Mouse (Mus musculus) CH12.LX (cell line): ENCODE measurements around the gene Dgkq. TPM values are rescaled to one million over a fixed set of nuclear protein-coding genes. Genes with fewer than 3 reads are reported as not detected.

Experiments
- DNase-seq: peaks from one replicate; pipeline ENCODE4 v3.0.0-alpha.2; 2013; ENCODE audit errors: extremely low read depth
- H3K27ac ChIP-seq: 2 replicates; pipeline ENCODE4 v1.5.1; 2012; ENCODE audit warnings: low read depth, mild to moderate bottlenecking, control low read depth, moderate library complexity; ENCODE audit not compliant: insufficient read depth
- H3K27me3 ChIP-seq: replicated peaks from 2 replicates; pipeline ENCODE3; 2012; ENCODE audit warnings: inconsistent platforms
- H3K36me3 ChIP-seq, 2 experiments: replicated peaks in 1 of 2; 2 replicates each; pipeline versions ENCODE3 to v1.6.1; 2012; ENCODE audit warnings: inconsistent platforms in 1 of 2, low read length in 1 of 2, mild to moderate bottlenecking in 1 of 2, mixed read lengths in 1 of 2, moderate library complexity in 1 of 2; ENCODE audit not compliant: control insufficient read depth in 1 of 2, insufficient read depth in 1 of 2
- H3K4me1 ChIP-seq, 2 experiments: 2 replicates each; pipeline ENCODE4 v1.6.1; 2012; ENCODE audit warnings: inconsistent platforms in 1 of 2, moderate library complexity in 1 of 2; ENCODE audit not compliant: insufficient read depth in 2 of 2, control insufficient read depth in 1 of 2
- H3K4me2 ChIP-seq: 2 replicates; pipeline ENCODE4 v1.6.1; 2012; ENCODE audit warnings: low read depth, mild to moderate bottlenecking, control low read depth; ENCODE audit not compliant: poor library complexity, insufficient read depth, severe bottlenecking
- H3K4me3 ChIP-seq, 3 experiments: fragments of 150-350 bp in 1 of 3; sonication (generic) in 1 of 3; replicated peaks in 1 of 3; 2 replicates each; pipeline versions ENCODE3 to v1.5.1; 2011 to 2012; ENCODE audit warnings: low read depth in 2 of 3, low read length in 2 of 3, mild to moderate bottlenecking in 2 of 3, moderate library complexity in 2 of 3, control low read depth in 1 of 3, improper control_type of control experiment in 1 of 3, inconsistent platforms in 1 of 3, mixed read lengths in 1 of 3; ENCODE audit not compliant: poor library complexity in 1 of 3
- H3K79me2 ChIP-seq: replicated peaks from 2 replicates; pipeline ENCODE4 v1.6.1; 2012; ENCODE audit warnings: mild to moderate bottlenecking, moderate library complexity; ENCODE audit not compliant: control insufficient read depth, poor library complexity, insufficient read depth, severe bottlenecking; ENCODE audit errors: extremely low read depth
- H3K9ac ChIP-seq: 2 replicates; pipeline ENCODE4 v1.6.1; 2012; ENCODE audit warnings: low read depth, mild to moderate bottlenecking, control low read depth, moderate library complexity; ENCODE audit not compliant: insufficient read depth
- H3K9me3 ChIP-seq: replicated peaks from 2 replicates; pipeline ENCODE3; 2012; ENCODE audit warnings: low read length, inconsistent platforms, mixed read lengths
- BHLHE40 ChIP-seq: IDR thresholded peaks from 2 replicates; pipeline ENCODE4 v1.6.1; 2011; ENCODE audit warnings: mild to moderate bottlenecking, low read depth, low read length, improper control_type of control experiment
- CHD1 ChIP-seq: IDR thresholded peaks from 2 replicates; pipeline ENCODE4 v1.6.1; 2012; ENCODE audit warnings: low read depth, low read length, improper control_type of control experiment, inconsistent platforms
- ELF1 ChIP-seq: IDR thresholded peaks from 2 replicates; pipeline ENCODE4 v1.6.1; 2014; ENCODE audit warnings: low read depth, mild to moderate bottlenecking, inconsistent platforms, low read length, improper control_type of control experiment
- EP300 ChIP-seq: IDR thresholded peaks from 2 replicates; pipeline ENCODE4 v1.6.1; 2011; ENCODE audit warnings: low read length, improper control_type of control experiment
- ETS1 ChIP-seq: conservative IDR thresholded peaks from 2 replicates; pipeline ENCODE4 v1.6.1; 2012; ENCODE audit warnings: low read depth, mild to moderate bottlenecking, inconsistent platforms, low read length, improper control_type of control experiment, moderate library complexity
- HCFC1 ChIP-seq: IDR thresholded peaks from 2 replicates; pipeline ENCODE4 v1.6.1; 2012; ENCODE audit warnings: low read depth, mild to moderate bottlenecking, inconsistent platforms, low read length, improper control_type of control experiment
- IRF4 ChIP-seq: IDR thresholded peaks from 2 replicates; pipeline ENCODE4 v1.6.1; 2014; ENCODE audit warnings: low read depth, mild to moderate bottlenecking, inconsistent platforms, low read length, improper control_type of control experiment
- JUND ChIP-seq: conservative IDR thresholded peaks from 2 replicates; pipeline ENCODE4 v1.6.1; 2011; ENCODE audit warnings: low read depth, low read length, improper control_type of control experiment
- KAT2A ChIP-seq: IDR thresholded peaks from 2 replicates; pipeline ENCODE4 v1.6.1; 2012; ENCODE audit warnings: low read length, improper control_type of control experiment, inconsistent platforms; ENCODE audit not compliant: insufficient replicate concordance
- MAFK ChIP-seq: IDR thresholded peaks from 2 replicates; pipeline ENCODE4 v1.6.1; 2011; ENCODE audit warnings: low read length, improper control_type of control experiment; ENCODE audit not compliant: insufficient replicate concordance
- MAX ChIP-seq: IDR thresholded peaks from 2 replicates; pipeline ENCODE4 v1.6.1; 2011; ENCODE audit warnings: low read length, improper control_type of control experiment
- MAZ ChIP-seq: IDR thresholded peaks from 2 replicates; pipeline ENCODE4 v1.6.1; 2012; ENCODE audit warnings: low read depth, mild to moderate bottlenecking, inconsistent platforms, low read length, improper control_type of control experiment, moderate library complexity
- MEF2A ChIP-seq: IDR thresholded peaks from 2 replicates; pipeline ENCODE4 v1.6.1; 2014; ENCODE audit warnings: low read depth, mild to moderate bottlenecking, inconsistent platforms, low read length, improper control_type of control experiment, borderline replicate concordance
- MXI1 ChIP-seq: IDR thresholded peaks from 2 replicates; pipeline ENCODE4 v1.6.1; 2011; ENCODE audit warnings: mild to moderate bottlenecking, low read depth, low read length, improper control_type of control experiment
- MYC ChIP-seq: IDR thresholded peaks from 2 replicates; pipeline ENCODE4 v1.6.1; 2011; ENCODE audit warnings: low read depth, mild to moderate bottlenecking, improper control_type of control experiment, low read length
- NELFE ChIP-seq: IDR thresholded peaks from 2 replicates; pipeline ENCODE4 v1.6.1; 2011; ENCODE audit warnings: low read depth, low read length, improper control_type of control experiment
- NRF1 ChIP-seq: IDR thresholded peaks from 2 replicates; pipeline ENCODE4 v1.6.1; 2014; ENCODE audit warnings: low read depth, mild to moderate bottlenecking, inconsistent platforms, low read length, improper control_type of control experiment, moderate library complexity
- POLR2A ChIP-seq: IDR thresholded peaks from 2 replicates; pipeline ENCODE4 v1.6.1; 2011; ENCODE audit warnings: low read depth, mild to moderate bottlenecking, improper control_type of control experiment, low read length
- POLR2AphosphoS2 ChIP-seq: IDR thresholded peaks from 2 replicates; pipeline ENCODE4 v1.6.1; 2011; ENCODE audit warnings: low read depth, low read length, improper control_type of control experiment
- RAD21 ChIP-seq: IDR thresholded peaks from 2 replicates; pipeline ENCODE4 v1.6.1; 2011; ENCODE audit warnings: low read depth, mild to moderate bottlenecking, low read length, improper control_type of control experiment, moderate library complexity
- SIN3A ChIP-seq: IDR thresholded peaks from 2 replicates; pipeline ENCODE4 v1.6.1; 2012; ENCODE audit warnings: low read length, improper control_type of control experiment, inconsistent platforms
- TBP ChIP-seq: conservative IDR thresholded peaks from 2 replicates; pipeline ENCODE4 v1.6.1; 2011; ENCODE audit warnings: low read depth, low read length, improper control_type of control experiment
- TCF12 ChIP-seq: IDR thresholded peaks from 2 replicates; pipeline ENCODE4 v1.6.1; 2014; ENCODE audit warnings: low read depth, mild to moderate bottlenecking, inconsistent platforms, low read length, improper control_type of control experiment
- UBTF ChIP-seq: IDR thresholded peaks from 2 replicates; pipeline ENCODE4 v1.6.1; 2012; ENCODE audit warnings: low read depth, mild to moderate bottlenecking, inconsistent platforms, low read length, improper control_type of control experiment, moderate library complexity
- USF1 ChIP-seq: IDR thresholded peaks from 2 replicates; pipeline ENCODE4 v1.6.1; 2014; ENCODE audit warnings: low read depth, mild to moderate bottlenecking, inconsistent platforms, low read length, improper control_type of control experiment
- ZC3H11A ChIP-seq: IDR thresholded peaks from 2 replicates; pipeline ENCODE4 v1.6.1; 2012; ENCODE audit warnings: low read depth, mild to moderate bottlenecking, inconsistent platforms, low read length, improper control_type of control experiment
- ZMIZ1 ChIP-seq: IDR thresholded peaks from 2 replicates; pipeline ENCODE4 v1.6.1; 2012; ENCODE audit warnings: low read depth, mild to moderate bottlenecking, inconsistent platforms, low read length, improper control_type of control experiment
- ZNF384 ChIP-seq: IDR thresholded peaks from 2 replicates; pipeline ENCODE4 v1.6.1; 2012; ENCODE audit warnings: low read depth, low read length, improper control_type of control experiment, inconsistent platforms
- dilution Hi-C: fragments of 300-500 bp; cut with MboI; formaldehyde crosslinking; loops from 2 replicates; pipeline ENCODE4 v1.14.3; 2020; ENCODE audit warnings: low sequenced_read_pairs; ENCODE audit not compliant: extremely low pct_unique_long_range_greater_than_20kb, extremely low pct_ligation_motif_present
- in situ Hi-C: fragments of 300-500 bp; cut with MboI; formaldehyde crosslinking; loops from 3 replicates; pipeline ENCODE4 v1.14.3; 2019; ENCODE audit warnings: low sequenced_read_pairs, low pct_ligation_motif_present, low pct_unique_long_range_greater_than_20kb, mixed read lengths
- polyA plus RNA-seq: library from polyadenylated mRNA; unstranded; fragments of >175 nt; gene quantifications from 2 replicates; pipeline ENCODE4 v1.2.1, GENCODE M21; 2012; ENCODE audit warnings: low read depth; ENCODE audit not compliant: insufficient read length
- total RNA-seq, 2 experiments: library from RNA; depleted of rRNA; stranded (reverse); fragments of 300-350 nt in 1 of 2; fragments of >200 nt in 1 of 2; gene quantifications; 2 replicates each; pipeline ENCODE4 v1.2.3; 2012 to 2014

Gene Dgkq
- total and polyA plus RNA-seq, 3 experiments: 3.7 to 8.5 (median 4.4) TPM

DNA sequence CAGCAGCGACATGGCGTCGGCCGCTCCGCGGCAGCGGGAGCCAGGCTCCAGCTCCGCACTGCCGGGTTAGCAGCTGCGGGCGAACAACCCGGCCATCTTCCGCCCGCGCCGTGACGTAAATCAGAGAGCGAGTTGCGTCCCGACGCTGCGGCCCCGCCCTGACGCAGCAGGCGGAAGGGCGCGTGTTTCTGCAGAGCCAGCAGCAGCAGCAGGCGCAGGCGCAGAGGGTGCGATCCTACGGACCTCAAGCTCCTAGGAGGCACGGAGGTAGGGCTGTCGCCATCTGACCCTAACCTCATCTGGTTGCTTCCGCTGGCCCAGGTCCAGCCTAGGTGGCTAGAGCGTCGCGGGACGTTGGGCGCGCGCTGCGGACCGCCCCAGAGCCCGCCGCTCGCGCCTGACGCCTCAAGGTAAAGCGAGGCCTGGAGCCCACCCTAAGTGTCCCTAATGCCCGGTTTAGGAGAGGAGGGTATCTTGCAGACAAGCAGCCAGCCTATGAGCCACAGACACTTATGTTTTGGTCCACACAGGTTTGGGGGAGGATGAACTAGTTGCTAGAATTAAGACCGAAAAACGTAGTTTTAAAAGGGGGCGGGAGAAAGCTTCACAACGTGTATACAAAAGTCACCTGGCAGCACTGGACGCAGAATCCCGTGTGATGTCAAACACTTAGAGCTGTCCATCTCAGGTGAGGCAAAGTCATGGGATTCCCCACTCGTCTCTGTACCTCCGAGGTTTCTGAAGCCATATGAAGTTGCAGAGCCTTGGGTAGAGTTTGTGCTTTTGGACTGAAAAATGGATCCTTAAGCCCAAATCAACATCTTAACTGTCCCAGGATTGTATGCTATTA lies 39.6 kb downstream of the Dgkq start, which contains the start of the genes Gak and Tmem175:
Gene Gak (minus strand): TSS at position 122 of the 850 bp plus-strand sequence.
Gene Tmem175 (plus strand): TSS at position 137 of the 850 bp plus-strand sequence.
- Histone ChIP-seq H3K27ac (peak within 1 kb of the TSS; percentile 32), H3K9ac (peak within 1 kb of the TSS; percentile 92), H3K4me1 (peaks cover 10 to 33% of the 10 kb centered on the region in 2 experiments; a peak in 3 of 4 replicates), H3K27me3 (no peaks in the 10 kb centered on the region), H3K9me3 (no peaks in the 10 kb centered on the region), H3K79me2 (peaks cover 39% of the 10 kb centered on the region), H3K36me3 (peaks cover 0 to 11% of the 10 kb centered on the region in 2 experiments)
- in situ Hi-C loops: no loop called here
- peak; percentile 94 for DNase-seq
- TF ChIP-seq USF1 (no peak), HCFC1 (peak; percentile 74), JUND (no peak), ETS1 (peak; percentile 34; the same call in 1 of the 2 replicates), ELF1 (peak; percentile 96), POLR2A (peak; percentile 99), CHD1 (no peak), NELFE (peak; percentile 98), MAFK (peak; percentile 88), MYC (no peak), UBTF (0 out of 2 replicates have a peak, but pooled peaks have one; percentile 72), SIN3A (peak; percentile 1; the same call in 1 of the 2 replicates), MEF2A (peak; percentile 61; the same call in 1 of the 2 replicates), MXI1 (peak; percentile 84), TCF12 (peak; percentile 92), ZNF384 (no peak), MAX (peak; percentile 47; the same call in 1 of the 2 replicates), BHLHE40 (no peak), NRF1 (peak; percentile 99), KAT2A (peak; percentile 57; the same call in 1 of the 2 replicates), IRF4 (no peak), EP300 (no peak), MAZ (peak; percentile 55; the same call in 1 of the 2 replicates), RAD21 (no peak), TBP (peak; percentile 64; the same call in 1 of the 2 replicates), POLR2AphosphoS2 (peak; percentile 66; the same call in 1 of the 2 replicates), ZC3H11A (no peak), ZMIZ1 (peak; percentile 92)
- TF ChIP-seq, all 38 proteins: peak for 18
- dilution Hi-C loops: no loop called here
- Histone ChIP-seq H3K4me2 (peak within 1 kb of the TSS; percentile 80), H3K4me3 (peak within 1 kb of the TSS; percentile 85 to 98 (median 94))
